Mouse (Mus musculus) embryonic fibroblast, embryonic 13.5 days (primary cell): ENCODE results near the gene Mcoln2. TPM values are rescaled to one million over a fixed set of nuclear protein-coding genes. Genes with fewer than 3 reads are reported as not detected.

Experiments used
- H3K27ac ChIP-seq: 2 replicates; pipeline ENCODE4 v1.5.1; 2012; ENCODE audit warnings: low read length, control low read depth, inconsistent platforms; ENCODE audit not compliant: insufficient read depth
- H3K4me1 ChIP-seq: 2 replicates; pipeline ENCODE4 v1.6.1; 2011; ENCODE audit warnings: low read length; ENCODE audit not compliant: control insufficient read depth, insufficient read depth
- H3K4me3 ChIP-seq: 2 replicates; pipeline ENCODE4 v1.5.1; 2011; ENCODE audit warnings: mild to moderate bottlenecking, control low read depth, low read length; ENCODE audit not compliant: insufficient read depth
- CTCF ChIP-seq: IDR thresholded peaks from 2 replicates; pipeline ENCODE4 v1.5.1; 2011; ENCODE audit warnings: mild to moderate bottlenecking, control low read depth, low read length, moderate library complexity, borderline replicate concordance; ENCODE audit not compliant: insufficient read depth
- POLR2A ChIP-seq: IDR thresholded peaks from 2 replicates; pipeline ENCODE4 v1.6.1; 2011; ENCODE audit warnings: low read depth, mild to moderate bottlenecking, control low read depth, low read length, moderate library complexity
- polyA plus RNA-seq: library from polyadenylated mRNA; stranded (reverse); fragments of >200 nt; gene quantifications from 2 replicates; pipeline ENCODE4 v1.2.4, GENCODE M21; 2011; ENCODE audit warnings: low read depth; ENCODE audit not compliant: missing spikeins, insufficient read length

Gene Mcoln2
- polyA plus RNA-seq, 1 experiment = 0.70 TPM

DNA sequence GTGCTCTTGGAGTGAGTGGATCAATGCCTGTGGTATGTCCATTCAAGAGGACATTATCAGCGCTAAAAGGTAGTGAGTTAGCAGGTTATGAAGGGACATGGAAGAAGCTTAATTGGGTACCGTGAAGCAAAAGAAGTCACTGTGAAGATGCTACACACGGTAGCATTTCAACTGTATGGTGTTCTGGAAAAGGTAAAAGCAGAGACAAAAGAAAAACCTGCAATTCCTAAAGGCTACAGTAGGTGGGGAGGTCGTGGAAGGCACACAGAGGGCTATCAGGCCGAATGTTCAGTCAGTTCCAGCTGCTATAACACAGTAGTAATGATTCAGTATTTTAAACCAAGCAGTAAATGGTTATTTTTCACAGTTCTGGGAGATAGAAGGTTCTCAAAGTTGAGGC lies 4.1 kb upstream of the Mcoln2 start:
- TF ChIP-seq CTCF (no peak), POLR2A (no peak)
- Histone ChIP-seq H3K4me3 (no peak overlapping the region), H3K4me1 (peaks cover 6% of the 10 kb centered on the region), H3K27ac (no peak overlapping the region)

DNA sequence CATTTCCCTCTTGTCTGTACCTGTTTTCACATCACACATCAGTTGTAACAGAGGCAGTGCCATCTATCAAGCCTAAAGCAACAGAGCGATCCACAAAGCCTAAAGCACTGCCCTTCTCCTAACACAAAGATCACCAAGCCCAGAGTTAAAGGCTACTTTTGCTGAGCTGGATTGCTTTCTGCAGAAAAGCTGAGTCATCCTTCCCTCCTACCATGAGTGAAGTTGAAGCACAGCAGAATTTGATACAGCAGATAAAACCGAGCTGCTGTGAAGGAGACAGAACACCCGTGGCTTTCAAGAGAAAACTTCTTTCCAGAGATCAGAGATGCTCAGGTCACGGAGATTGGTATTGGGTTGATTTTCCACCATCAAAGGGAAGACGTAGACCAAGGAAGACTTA lies 3.5 kb upstream of the Mcoln2 start:
- H3K27ac ChIP-seq = no peak overlapping the region
- no peak for TF ChIP-seq CTCF
- no peak for TF ChIP-seq POLR2A
- H3K4me3 ChIP-seq = no peak overlapping the region
- peaks cover 6% of the 10 kb centered on the region for H3K4me1 ChIP-seq

DNA sequence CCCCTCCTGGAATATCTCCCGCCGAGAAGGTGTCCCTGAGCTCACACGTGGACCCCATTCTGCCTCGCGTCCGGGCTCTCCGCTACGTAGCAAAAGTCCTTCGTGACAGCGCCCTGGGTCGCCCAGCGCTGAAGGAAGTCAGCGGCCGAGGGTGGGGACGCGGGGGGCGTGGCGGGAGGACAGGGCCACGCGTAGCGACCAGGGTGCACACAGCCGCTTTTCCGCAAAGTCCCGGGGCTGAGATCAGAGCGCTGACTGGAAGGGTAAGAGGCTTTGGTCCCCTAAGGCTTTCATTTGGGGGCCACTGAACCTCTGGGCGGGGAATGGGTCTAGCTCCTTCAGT lies 396 bp downstream of the Mcoln2 start:
- peaks cover 8% of the 10 kb centered on the region for H3K4me1 ChIP-seq
- H3K27ac ChIP-seq = no peak overlapping the region
- peak overlapping the region; percentile 31 for H3K4me3 ChIP-seq
- TF ChIP-seq POLR2A = no peak
- TF ChIP-seq CTCF = no peak

DNA sequence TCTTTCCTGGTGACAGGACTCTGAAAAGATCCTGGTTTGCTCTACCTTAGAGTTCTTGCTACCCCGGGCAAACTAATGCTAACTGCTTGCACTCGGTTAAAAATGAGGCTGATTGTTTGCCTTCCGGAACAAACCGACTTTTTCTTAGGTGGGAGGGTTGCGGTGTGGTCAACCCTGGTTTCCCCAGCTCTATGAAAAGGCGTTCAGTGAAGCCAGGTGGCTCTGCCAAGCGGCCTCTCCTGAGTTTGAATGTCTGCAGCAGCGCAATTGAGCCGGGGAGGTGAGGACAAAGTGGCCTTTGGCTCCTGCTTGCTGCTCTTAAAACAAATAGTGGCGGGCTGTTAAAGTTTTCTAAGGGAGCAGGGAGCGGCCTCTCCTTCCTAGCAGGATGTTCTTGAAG lies 927 bp downstream of the Mcoln2 start:
- TF ChIP-seq CTCF = no peak
- TF ChIP-seq POLR2A = no peak
- H3K4me1 ChIP-seq = peaks cover 8% of the 10 kb centered on the region
- H3K4me3 ChIP-seq = peak overlapping the region; percentile 31
- no peak overlapping the region for H3K27ac ChIP-seq

DNA sequence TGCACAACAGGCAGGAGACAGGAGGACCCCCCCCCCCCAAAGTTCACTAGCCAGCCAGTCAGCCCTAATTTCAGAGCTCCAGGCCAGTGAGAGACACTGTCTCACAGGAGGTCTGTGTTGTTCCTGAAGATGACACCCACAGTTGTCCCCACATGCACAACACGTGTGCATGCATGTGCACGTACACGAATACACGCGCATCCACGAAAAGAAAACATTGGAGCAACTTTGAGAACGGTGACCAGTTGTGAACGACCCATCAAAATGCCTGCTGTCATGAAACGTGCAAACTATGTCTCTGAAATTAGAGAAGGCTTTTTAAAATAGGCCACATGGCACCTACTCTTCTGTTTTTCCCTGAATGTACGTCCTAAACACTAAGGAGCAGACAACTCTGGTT lies 1.7 kb downstream of the Mcoln2 start:
- TF ChIP-seq POLR2A (no peak), CTCF (no peak)
- Histone ChIP-seq H3K27ac (no peak overlapping the region), H3K4me1 (peaks cover 2% of the 10 kb centered on the region; the same call in 1 of the 2 replicates), H3K4me3 (no peak overlapping the region)

DNA sequence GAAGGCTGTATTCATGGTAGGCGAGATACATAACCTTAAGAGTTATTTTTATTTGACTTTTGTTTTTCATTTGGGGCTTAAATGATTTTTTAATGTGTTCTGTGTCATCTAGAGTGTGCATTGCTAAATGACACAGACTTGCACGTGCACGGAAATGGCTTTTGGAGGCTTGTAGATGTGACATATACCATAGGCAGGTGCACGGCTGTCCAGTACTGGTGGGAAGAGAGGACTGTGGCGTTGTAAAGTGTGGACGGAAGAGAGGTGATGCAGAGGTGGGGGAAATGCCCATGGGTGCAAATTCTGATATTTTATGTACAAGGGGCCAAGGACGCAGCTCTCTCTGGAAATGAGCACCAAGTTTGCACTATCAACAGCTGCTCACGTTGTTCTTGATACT lies 2.1 kb downstream of the Mcoln2 start:
- no peak overlapping the region for H3K4me3 ChIP-seq
- no peak for TF ChIP-seq CTCF
- no peak for TF ChIP-seq POLR2A
- no peak overlapping the region for H3K27ac ChIP-seq
- peaks cover 2% of the 10 kb centered on the region; the same call in 1 of the 2 replicates for H3K4me1 ChIP-seq

DNA sequence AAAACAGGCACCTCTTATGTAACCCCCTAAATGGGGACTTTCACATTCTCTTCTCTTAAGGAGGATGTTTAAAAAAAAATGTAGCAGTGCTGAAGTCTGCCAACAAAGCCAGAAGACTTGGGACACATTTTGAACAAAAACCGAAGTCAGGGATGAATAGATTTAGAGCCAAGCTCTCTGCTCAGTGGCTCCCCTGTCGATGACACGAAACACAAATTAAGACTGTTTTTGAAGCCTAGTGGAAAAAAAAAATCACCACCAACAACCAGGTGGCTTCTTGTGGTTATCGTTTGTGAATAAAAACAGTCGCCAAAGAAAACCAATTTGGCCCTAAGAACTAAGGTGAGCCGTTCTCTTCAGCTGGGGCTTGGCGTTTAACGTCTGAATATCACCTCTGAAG lies 2.7 kb downstream of the Mcoln2 start:
- Histone ChIP-seq H3K27ac (no peak overlapping the region), H3K4me3 (no peak overlapping the region), H3K4me1 (peaks cover 2% of the 10 kb centered on the region; the same call in 1 of the 2 replicates)
- TF ChIP-seq POLR2A (no peak), CTCF (no peak)

DNA sequence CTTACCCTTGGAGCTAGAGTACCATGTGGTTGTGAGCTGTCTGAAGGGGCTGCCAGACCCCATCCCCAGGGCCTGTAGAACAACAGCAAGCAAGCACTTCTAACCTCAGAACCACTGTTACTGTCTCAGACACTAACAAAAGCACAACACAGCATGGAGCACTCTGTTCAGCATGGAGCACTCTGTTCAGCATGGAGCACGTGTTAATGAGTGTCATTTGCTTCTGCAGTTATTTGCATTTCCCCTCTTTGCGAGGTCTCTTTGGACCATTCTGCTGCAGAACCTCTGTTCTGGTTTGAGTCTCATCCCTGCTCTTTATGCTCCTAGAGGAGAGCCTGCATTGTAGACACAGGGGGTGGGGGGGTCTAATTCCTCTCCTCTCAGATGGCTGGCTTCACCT lies 3.3 kb downstream of the Mcoln2 start:
- Histone ChIP-seq H3K27ac (no peak overlapping the region), H3K4me1 (peaks cover 2% of the 10 kb centered on the region; the same call in 1 of the 2 replicates)
- TF ChIP-seq CTCF = no peak
- TF ChIP-seq POLR2A = no peak

DNA sequence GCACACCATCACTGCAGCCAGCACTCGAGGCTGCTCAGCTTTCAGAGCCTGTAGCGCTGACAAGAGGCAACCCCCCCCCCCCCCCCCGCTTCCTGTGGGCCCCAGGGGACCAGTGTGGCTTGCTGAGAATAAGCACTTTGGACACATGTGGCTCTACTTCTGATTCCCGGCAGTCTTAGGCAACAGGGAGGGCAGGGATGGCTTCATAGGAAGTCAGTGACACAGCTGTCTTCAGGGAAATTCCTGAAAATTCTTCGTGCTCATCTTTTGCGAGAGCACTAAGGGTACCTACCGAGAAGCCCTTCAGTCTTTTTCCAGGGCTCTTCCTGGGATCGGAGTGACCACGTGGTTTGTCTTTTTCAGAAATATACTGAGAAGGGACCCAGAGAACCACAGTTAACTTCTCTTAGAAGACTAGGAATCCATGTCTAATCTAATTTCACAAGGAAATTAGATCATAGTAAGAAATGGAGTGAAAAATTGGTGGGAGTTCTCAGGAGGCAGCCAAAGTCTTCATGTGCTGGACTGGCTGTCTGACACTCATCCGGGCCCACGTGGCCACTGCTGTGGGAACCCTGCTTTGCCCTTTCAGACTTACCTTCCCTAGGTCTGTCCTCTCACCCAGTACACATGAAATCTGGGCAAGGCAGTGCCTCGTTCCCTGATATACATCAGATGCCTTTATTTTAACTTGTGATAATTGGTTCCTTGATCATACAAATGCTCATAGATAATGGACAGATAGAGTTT lies 4.4 kb downstream of the Mcoln2 start:
- TF ChIP-seq CTCF (no peak), POLR2A (no peak)
- no peak overlapping the region for H3K27ac ChIP-seq
- H3K4me3 ChIP-seq = no peak overlapping the region
- H3K4me1 ChIP-seq = peaks cover 2% of the 10 kb centered on the region; the same call in 1 of the 2 replicates

More for the DNA sequence above, 3.3 kb downstream of the Mcoln2 start:
- H3K4me3 ChIP-seq = no peak overlapping the region
